Mouse (Mus musculus): ENCODE data around the gene Tulp1.

The Tulp1 gene

GRCm38 (mm10) chr17:28313212-28313879 lies 51.7 kb downstream of the Tulp1 start, which contains the start of gene Fance:
Fance (plus strand) TSS chr17:28313519.
- DNase-seq (ENCODE audit: low read depth, low spot score): peak; percentile 98

- DNase-seq (ENCODE audit: low read depth, low spot score): no peak
These were observed 52.5 kb downstream of the Tulp1 start for GRCm38 (mm10) chr17:28312232-28313211.

GRCm38 (mm10) chr17:28311366-28312132 lies 53.5 kb downstream of the Tulp1 start:
- no peak for DNase-seq (ENCODE audit: low read depth, low spot score)

- no peak for DNase-seq (ENCODE audit: low read depth, low spot score)
These were observed 54.2 kb downstream of the Tulp1 start for GRCm38 (mm10) chr17:28310831-28311230.

GRCm38 (mm10) chr17:28308297-28309195 lies 56.5 kb downstream of the Tulp1 start:
- peak; percentile 93 for DNase-seq (ENCODE audit: low read depth, low spot score)

- no peak for DNase-seq (ENCODE audit: low read depth, low spot score)
These were observed 59.9 kb downstream of the Tulp1 start for GRCm38 (mm10) chr17:28305172-28305571.

All from forelimb bud, embryonic 11.5 days (tissue).